Mouse (Mus musculus) liver, embryonic 15.5 days (tissue): Measurements from ENCODE around the gene Ammecr1. TPM values are rescaled to one million over a fixed set of nuclear protein-coding genes. Genes with fewer than 3 reads are reported as not detected.

ENCODE experiments used
- ATAC-seq: fragments of 200-750 bp; cut with Nextera tagmentation; 2 replicates; pipeline ENCODE4 v1.8.0; 2017; ENCODE audit warnings: moderate number of reproducible peaks, mild to moderate bottlenecking, moderate library complexity; ENCODE audit not compliant: insufficient read depth
- H3K27ac ChIP-seq: fragments of 300-500 bp; sonication (generic); replicated peaks from 2 replicates; pipeline ENCODE4 v1.5.1; 2015; ENCODE audit warnings: mild to moderate bottlenecking, inconsistent platforms
- H3K27me3 ChIP-seq: fragments of 300-500 bp; sonication (generic); 2 replicates; pipeline ENCODE4 v1.6.1; 2015; ENCODE audit warnings: mild to moderate bottlenecking, inconsistent platforms
- H3K36me3 ChIP-seq: fragments of 300-500 bp; sonication (generic); replicated peaks from 2 replicates; pipeline ENCODE4 v1.6.1; 2015; ENCODE audit warnings: moderate library complexity, mild to moderate bottlenecking, inconsistent platforms
- H3K4me1 ChIP-seq: fragments of 300-500 bp; sonication (generic); replicated peaks from 2 replicates; pipeline ENCODE4 v1.6.1; 2015; ENCODE audit warnings: inconsistent platforms
- H3K4me2 ChIP-seq: fragments of 300-500 bp; sonication (generic); 2 replicates; pipeline ENCODE4 v1.6.1; 2015; ENCODE audit warnings: moderate library complexity, mild to moderate bottlenecking, inconsistent platforms
- H3K4me3 ChIP-seq: fragments of 300-500 bp; sonication (generic); replicated peaks from 2 replicates; pipeline ENCODE4 v1.5.1; 2015; ENCODE audit warnings: mild to moderate bottlenecking, inconsistent platforms
- H3K9ac ChIP-seq: fragments of 300-500 bp; sonication (generic); 2 replicates; pipeline ENCODE4 v1.6.1; 2015; ENCODE audit warnings: moderate library complexity, mild to moderate bottlenecking, inconsistent platforms
- H3K9me3 ChIP-seq: fragments of 300-500 bp; sonication (generic); replicated peaks from 2 replicates; pipeline ENCODE4 v1.6.1; 2016; ENCODE audit warnings: inconsistent platforms
- WGBS: fragments of 180-500 bp; shearing (Covaris S2); methylation state at CpG from one replicate; pipeline ENCODE4 v1.1.7; 2015; ENCODE audit warnings: mixed read lengths; ENCODE audit not compliant: insufficient replicate concordance; 5-methylcytosine and 5-hydroxymethylcytosine counted together
- microRNA-seq: library from miRNA; unstranded; fragments of <30 nt; microRNA quantifications from one replicate; pipeline ENCODE4, GENCODE M21; 2016
- polyA plus RNA-seq: library from polyadenylated mRNA; unstranded; fragments of >200 nt; fragmentation: Nextera tagmentation; extraction: Ambion mirVana; gene quantifications from 2 replicates; pipeline ENCODE4 v1.2.1, GENCODE M21; 2015

Gene Ammecr1
- polyA plus RNA-seq, 1 experiment from 2014 or later, result 10.9 TPM

- H3K4me1 ChIP-seq, result no peaks in the 10 kb centered on the region
- H3K4me2 ChIP-seq, result no peak overlapping the region
- no peaks in the 10 kb centered on the region for H3K9me3 ChIP-seq
- no peaks in the 10 kb centered on the region for H3K27me3 ChIP-seq
- H3K4me3 ChIP-seq, result no peak overlapping the region
- ATAC-seq, result no peak
- H3K9ac ChIP-seq, result no peak overlapping the region
- 83% methylated on average over 3 of the region's 3 CpGs for WGBS
- H3K36me3 ChIP-seq, result 0 out of 2 replicates have a peak, but pooled peaks cover 11% of the 10 kb centered on the region
- H3K27ac ChIP-seq, result no peak overlapping the region
Measured at GRCm38 (mm10) chrX:142804596-142804995, 161.9 kb downstream of the Ammecr1 start.

Small RNA genes lying within 50 kb of the gene (microRNA-seq; reads per million reads assigned to microRNA genes)
- gene Gm44351, result not detected

Other genes with a start within 250 kb of the Ammecr1 start
- 0.03 TPM in 1 of 2 replicates, not detected in the other for gene Rtl9, start 132.9 kb upstream of the Ammecr1 start, polyA plus RNA-seq